Mouse (Mus musculus) kidney, postnatal 0 days (tissue): ENCODE measurements around the gene Vrk2. TPM values are rescaled to one million over a fixed set of nuclear protein-coding genes. Genes with fewer than 3 reads are reported as not detected.

Experiments
- ATAC-seq: fragments of 200-750 bp; cut with Nextera tagmentation; replicated peaks from 2 replicates; pipeline ENCODE4 v1.8.0; 2017; ENCODE audit warnings: low read depth, moderate number of reproducible peaks, moderate TSS enrichment, moderate library complexity; ENCODE audit not compliant: low FRiP score
- DNase-seq: peaks from one replicate; pipeline ENCODE4 v3.0.0-alpha.2; 2016; ENCODE audit warnings: low spot score
- H3K27ac ChIP-seq: fragments of 300-500 bp; sonication (generic); 2 replicates; pipeline ENCODE4 v1.5.1; 2014; ENCODE audit warnings: mild to moderate bottlenecking
- H3K27me3 ChIP-seq: fragments of 300-500 bp; sonication (generic); 2 replicates; pipeline ENCODE4 v1.6.1; 2014; ENCODE audit warnings: low read length, mixed read lengths; ENCODE audit not compliant: insufficient read depth
- H3K36me3 ChIP-seq: fragments of 300-500 bp; sonication (generic); 2 replicates; pipeline ENCODE4 v1.6.1; 2014; ENCODE audit warnings: low read length, mixed read lengths; ENCODE audit not compliant: insufficient read depth
- H3K4me1 ChIP-seq: fragments of 300-500 bp; sonication (generic); replicated peaks from 2 replicates; pipeline ENCODE4 v1.6.1; 2014; ENCODE audit warnings: antibody characterized with exemption, low read length, mixed read lengths; ENCODE audit not compliant: insufficient read depth
- H3K4me2 ChIP-seq: fragments of 300-500 bp; sonication (generic); 2 replicates; pipeline ENCODE4 v1.6.1; 2014; ENCODE audit warnings: mild to moderate bottlenecking, low read length, moderate library complexity, mixed read lengths
- H3K4me3 ChIP-seq: fragments of 300-500 bp; sonication (generic); replicated peaks from 2 replicates; pipeline ENCODE4 v1.5.1; 2014; ENCODE audit warnings: low read depth, low read length
- H3K9ac ChIP-seq: fragments of 300-500 bp; sonication (generic); 2 replicates; pipeline ENCODE4 v1.6.1; 2014; ENCODE audit warnings: low read depth, low read length
- H3K9me3 ChIP-seq: fragments of 300-500 bp; sonication (generic); replicated peaks from 2 replicates; pipeline ENCODE4 v1.6.1; 2016; ENCODE audit warnings: low read length, inconsistent platforms, mixed read lengths
- CTCF ChIP-seq: IDR thresholded peaks from 2 replicates; pipeline ENCODE4 v1.5.1; 2016; ENCODE audit warnings: antibody characterized with exemption, low read depth, mild to moderate bottlenecking, moderate library complexity
- WGBS: fragments of 180-500 bp; shearing (Covaris S2); extraction: QIAGEN DNeasy Blood & Tissue Kit; methylation state at CpG from one replicate; pipeline ENCODE4 v1.1.7; 2014; 5-methylcytosine and 5-hydroxymethylcytosine counted together
- polyA plus RNA-seq: library from polyadenylated mRNA; unstranded; fragments of >200 nt; fragmentation: Nextera tagmentation; extraction: Ambion mirVana; gene quantifications from 2 replicates; pipeline ENCODE4 v1.2.1, GENCODE M21; 2015

The Vrk2 gene
- polyA plus RNA-seq, 1 experiment from 2014 or later: 14.1 TPM

GRCm38 (mm10) chr11:26518991-26519390 lies 74.8 kb downstream of the Vrk2 start:
- Histone ChIP-seq H3K9me3 (no peaks in the 10 kb centered on the region), H3K27me3 (no peaks in the 10 kb centered on the region), H3K27ac (no peak overlapping the region), H3K4me1 (no peaks in the 10 kb centered on the region), H3K4me3 (no peak overlapping the region), H3K36me3 (no peaks in the 10 kb centered on the region), H3K9ac (no peak overlapping the region), H3K4me2 (no peak overlapping the region)
- 80% methylated on average over 3 of the region's 3 CpGs for WGBS
- DNase-seq (no peak), ATAC-seq (no peak)
- no peak for TF ChIP-seq CTCF

- Histone ChIP-seq H3K4me2 (no peak overlapping the region), H3K27me3 (no peaks in the 10 kb centered on the region), H3K4me3 (no peak overlapping the region), H3K4me1 (no peaks in the 10 kb centered on the region), H3K9ac (no peak overlapping the region), H3K9me3 (no peaks in the 10 kb centered on the region), H3K27ac (no peak overlapping the region), H3K36me3 (no peaks in the 10 kb centered on the region)
- ATAC-seq (no peak), DNase-seq (no peak)
- WGBS: 66% methylated on average over 2 of the region's 2 CpGs
- TF ChIP-seq CTCF: no peak
Measured at GRCm38 (mm10) chr11:26516086-26516485, 77.7 kb downstream of the Vrk2 start.

DNA sequence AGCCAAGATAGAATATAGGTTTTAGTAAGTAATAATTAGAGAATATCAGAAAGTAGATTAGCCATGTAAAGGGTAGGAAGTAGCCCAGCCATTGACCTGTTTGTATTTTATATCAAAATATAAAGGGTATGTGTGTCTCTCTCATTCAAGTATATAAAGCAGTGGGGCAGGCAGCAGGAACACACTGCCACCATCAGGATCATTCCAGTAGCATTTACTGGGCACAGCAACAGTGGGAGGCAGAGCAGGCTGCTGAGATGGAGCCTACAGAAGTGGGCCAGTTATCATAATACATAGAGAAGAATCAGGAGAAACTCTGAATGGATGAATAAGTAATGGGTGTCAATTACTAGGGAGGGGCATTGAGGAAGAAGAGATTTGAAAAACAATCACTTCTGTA lies 80.1 kb downstream of the Vrk2 start:
- TF ChIP-seq CTCF: peak; percentile 39; the same call in 1 of the 2 replicates
- Histone ChIP-seq H3K4me2 (no peak overlapping the region), H3K9ac (no peak overlapping the region)

GRCm38 (mm10) chr11:26495951-26496350 lies 97.8 kb downstream of the Vrk2 start:
- no peak overlapping the region for H3K4me2 ChIP-seq
- no peak overlapping the region for H3K4me3 ChIP-seq
- no peaks in the 10 kb centered on the region for H3K36me3 ChIP-seq
- H3K9ac ChIP-seq: no peak overlapping the region
- ATAC-seq (no peak), DNase-seq (no peak)
- H3K9me3 ChIP-seq: no peaks in the 10 kb centered on the region
- no peak overlapping the region for H3K27ac ChIP-seq
- no peak for TF ChIP-seq CTCF
- WGBS: 88% methylated on average over 5 of the region's 5 CpGs
- H3K4me1 ChIP-seq: no peaks in the 10 kb centered on the region
- H3K27me3 ChIP-seq: no peaks in the 10 kb centered on the region

More for the DNA sequence above, 80.1 kb downstream of the Vrk2 start:
- Histone ChIP-seq H3K27ac (no peak overlapping the region), H3K27me3 (no peaks in the 10 kb centered on the region), H3K4me1 (no peaks in the 10 kb centered on the region), H3K4me3 (no peak overlapping the region), H3K9me3 (no peaks in the 10 kb centered on the region), H3K36me3 (no peaks in the 10 kb centered on the region)
- ATAC-seq (no peak), DNase-seq (peak; percentile 12)

GRCm38 (mm10) chr11:26489761-26490466 lies 103.9 kb downstream of the Vrk2 start:
- H3K27ac ChIP-seq: no peak overlapping the region
- no peaks in the 10 kb centered on the region for H3K4me1 ChIP-seq
- DNase-seq (peak; percentile 86), ATAC-seq (peak; percentile 89)
- no peaks in the 10 kb centered on the region for H3K9me3 ChIP-seq
- H3K36me3 ChIP-seq: no peaks in the 10 kb centered on the region
- H3K27me3 ChIP-seq: no peaks in the 10 kb centered on the region
- H3K9ac ChIP-seq: no peak overlapping the region
- 17% methylated on average over 12 of the region's 12 CpGs for WGBS
- peak overlapping the region; percentile 9; the same call in 1 of the 2 replicates for H3K4me2 ChIP-seq
- H3K4me3 ChIP-seq: no peak overlapping the region
- peak; percentile 66 for TF ChIP-seq CTCF

DNA sequence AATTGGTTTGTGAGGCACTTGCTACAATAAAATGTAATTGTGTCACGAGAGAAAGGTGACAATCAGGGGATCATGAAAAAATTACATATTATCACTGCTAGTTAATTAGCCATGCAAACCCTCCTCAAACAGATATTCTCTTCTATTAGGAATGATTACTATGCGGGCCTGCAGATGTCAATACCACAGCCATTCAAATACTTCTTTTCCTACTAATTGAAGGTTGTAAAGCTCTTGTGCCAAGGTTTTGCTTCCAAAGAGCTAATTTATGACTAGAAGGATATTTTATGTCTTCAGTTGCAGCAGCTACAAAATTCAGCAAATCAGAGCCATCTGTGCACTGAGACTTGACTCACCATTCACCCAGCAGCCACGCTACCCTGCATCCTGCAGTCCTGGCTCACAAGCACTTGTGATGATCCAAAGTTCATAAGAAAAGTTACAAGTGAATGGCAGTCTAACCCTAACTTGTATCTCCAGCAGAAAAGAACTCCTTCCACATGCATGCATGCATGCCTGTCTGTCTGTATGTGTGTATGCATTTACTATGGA lies 112.0 kb downstream of the Vrk2 start:
- WGBS: 80% methylated on average over 3 of the region's 3 CpGs
- ATAC-seq: no peak
- Histone ChIP-seq H3K9me3 (no peaks in the 10 kb centered on the region), H3K4me3 (no peak overlapping the region), H3K36me3 (no peaks in the 10 kb centered on the region), H3K9ac (no peak overlapping the region), H3K27ac (no peak overlapping the region), H3K27me3 (no peaks in the 10 kb centered on the region), H3K4me1 (no peaks in the 10 kb centered on the region), H3K4me2 (no peak overlapping the region)
- no peak for DNase-seq
- TF ChIP-seq CTCF: no peak
